Mouse (Mus musculus) monocyte, adult 5-6 weeks (primary cell): ENCODE data around the gene Slc24a3. TPM values are rescaled to one million over a fixed set of nuclear protein-coding genes. Genes with fewer than 3 reads are reported as not detected.
A peak's percentile ranks its signal among the peaks of the same experiment; 100 is the strongest.

ENCODE experiments used
- ATAC-seq: fragments of 153-309, 156-312 bp; replicated peaks from 2 replicates; pipeline ENCODE4 v1.8.0; 2017; ENCODE audit warnings: mild to moderate bottlenecking; ENCODE audit not compliant: low TSS enrichment, insufficient number of reproducible peaks, severe bottlenecking, poor library complexity, low FRiP score
- total RNA-seq: library from RNA; stranded (forward); fragments of 200-1000, 200-491, 200-594 nt; gene quantifications from 3 replicates; pipeline ENCODE4 v1.2.3, GENCODE M21; 2017

Slc24a3 gene
- total RNA-seq, 1 experiment from 2014 or later, result 2.7 TPM

DNA sequence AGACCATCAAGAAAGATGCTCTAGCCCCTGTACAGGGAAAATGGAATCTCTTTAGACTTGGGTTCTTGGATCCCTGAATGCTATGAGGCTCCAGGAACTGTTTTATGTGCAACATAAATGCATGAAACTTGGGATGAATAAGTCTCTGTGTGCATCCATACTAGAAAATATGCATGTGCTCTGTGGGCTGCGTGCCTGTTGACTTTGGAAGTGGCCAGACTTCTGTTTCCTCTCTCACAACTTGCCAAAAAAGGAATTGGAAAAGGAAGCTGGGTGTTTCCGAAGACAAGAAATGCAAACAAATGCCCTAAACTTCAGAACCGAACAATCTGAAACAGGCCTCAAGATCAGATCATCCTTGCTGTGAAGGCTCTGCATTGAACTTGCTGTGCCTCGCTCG, 466.3 kb downstream of the Slc24a3 start:
- no peak for ATAC-seq

DNA sequence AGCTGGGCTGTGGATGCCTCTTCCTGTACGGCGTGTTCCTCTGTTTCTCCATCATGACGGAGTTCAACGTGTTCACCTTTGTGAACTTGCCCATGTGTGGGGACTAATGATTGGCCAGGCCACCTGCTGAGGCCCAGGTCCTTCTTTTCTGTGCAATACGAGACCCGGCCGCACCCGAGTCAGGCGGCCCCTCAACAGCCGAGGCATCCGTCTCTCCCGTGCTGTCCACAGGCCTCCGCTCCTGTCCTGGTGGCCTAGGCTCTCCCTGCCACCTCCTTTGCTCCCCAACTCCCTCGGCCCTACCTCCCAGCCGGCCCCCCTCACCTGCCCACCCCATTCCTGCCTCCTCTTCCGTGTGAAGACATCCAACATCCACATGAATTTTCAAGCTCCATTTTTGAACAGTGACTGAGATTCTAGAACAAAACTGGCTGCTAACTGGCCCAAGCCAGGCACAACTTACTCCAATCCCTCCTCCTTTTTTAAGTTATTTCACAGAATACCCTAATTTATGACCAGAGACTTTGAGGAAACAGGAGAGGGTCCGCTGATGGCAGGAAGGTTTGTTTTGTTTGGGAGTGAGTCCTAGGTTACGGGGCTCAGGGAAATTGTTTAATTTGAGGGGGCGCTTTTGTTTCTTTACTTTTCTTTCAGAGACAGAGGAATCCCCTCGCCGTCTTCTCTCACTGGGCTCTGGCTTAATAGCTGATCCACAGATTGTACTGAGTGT, 472.9 kb downstream of the Slc24a3 start:
- ATAC-seq, result no peak

DNA sequence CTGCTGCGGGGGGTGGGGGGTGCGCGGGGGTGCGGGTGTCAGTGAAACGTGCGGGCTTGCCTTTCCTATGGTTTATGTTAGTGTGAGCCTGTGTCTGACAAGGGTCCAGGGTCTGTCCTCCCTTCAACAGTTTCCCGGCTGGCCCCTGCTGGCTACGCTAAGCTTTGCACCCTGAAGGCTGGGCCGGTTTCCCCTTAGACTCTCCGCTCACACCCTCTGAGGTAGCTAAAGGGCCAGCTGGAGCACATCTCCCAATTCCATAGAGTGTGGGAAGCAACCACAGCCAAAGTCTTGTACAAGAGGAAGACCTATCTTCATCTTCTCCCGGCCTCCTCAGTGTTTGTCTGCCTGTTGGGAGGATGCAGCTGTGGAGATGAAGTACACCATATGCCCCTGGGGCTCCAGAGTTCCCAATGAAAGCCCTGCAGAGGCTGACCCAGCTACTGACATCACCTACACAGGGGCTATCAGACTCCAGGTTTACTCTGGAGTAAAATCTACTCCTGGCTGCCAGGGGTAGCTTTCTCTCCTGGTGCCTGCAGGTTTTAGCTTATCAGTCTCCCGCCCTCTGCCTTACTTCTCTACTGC, 487.9 kb downstream of the Slc24a3 start:
- ATAC-seq, result no peak

DNA sequence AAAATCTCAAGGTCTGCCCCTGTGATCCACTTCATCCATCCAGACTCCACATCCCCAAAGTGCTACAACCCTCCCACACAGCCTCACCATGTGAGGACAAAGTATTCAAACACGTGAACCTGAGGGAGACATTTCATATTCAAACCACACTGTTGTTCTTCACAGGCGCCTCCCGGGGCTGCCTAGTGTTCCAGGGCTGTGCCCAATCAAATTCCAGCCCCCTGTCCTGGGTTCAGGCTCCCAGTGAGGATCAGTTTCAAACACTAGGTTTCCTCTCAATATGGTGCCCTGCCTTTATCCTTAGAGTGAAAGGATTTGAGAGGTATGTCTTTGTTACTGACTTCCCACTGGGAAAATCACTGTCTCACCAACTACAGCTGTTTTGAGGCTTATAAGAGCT, 488.6 kb downstream of the Slc24a3 start:
- ATAC-seq, result no peak

DNA sequence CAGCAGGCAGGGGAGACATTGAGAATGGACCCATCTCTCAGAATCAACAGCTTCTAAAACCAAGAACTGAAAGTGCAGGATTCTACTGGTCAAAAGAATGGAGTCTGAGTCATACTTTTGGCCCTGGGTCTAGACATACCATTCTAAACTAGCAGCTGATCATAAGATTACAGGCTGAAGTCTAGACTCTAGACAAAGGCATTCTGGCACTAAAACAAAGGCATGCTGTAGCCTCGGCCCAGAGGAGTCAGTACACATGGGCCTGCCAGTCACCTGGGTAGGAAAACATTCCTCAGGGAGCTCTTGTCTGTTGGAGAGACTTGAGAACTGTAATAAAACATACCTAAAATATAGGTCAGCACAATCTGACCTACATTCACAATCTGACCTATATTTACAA, 489.2 kb downstream of the Slc24a3 start:
- ATAC-seq, result no peak

DNA sequence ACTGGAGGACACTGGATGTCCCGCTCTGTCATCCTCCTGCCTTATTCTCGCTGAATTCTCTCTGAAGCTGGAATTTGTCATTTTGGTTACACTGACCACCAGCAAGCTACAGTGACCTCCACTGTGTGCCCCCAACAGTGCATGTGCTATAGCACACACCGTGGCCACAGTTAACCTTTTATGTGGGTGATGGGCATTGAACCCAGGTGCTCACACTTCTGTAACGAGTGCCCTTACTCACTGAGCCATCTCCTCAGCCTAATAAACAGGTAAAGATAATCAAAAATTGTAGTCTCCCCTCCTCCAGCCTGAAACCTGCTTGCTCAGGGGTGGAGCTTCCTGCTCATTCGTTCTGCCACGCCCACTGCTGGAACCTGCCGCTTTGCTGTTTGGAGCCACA, 493.7 kb downstream of the Slc24a3 start:
- no peak for ATAC-seq

DNA sequence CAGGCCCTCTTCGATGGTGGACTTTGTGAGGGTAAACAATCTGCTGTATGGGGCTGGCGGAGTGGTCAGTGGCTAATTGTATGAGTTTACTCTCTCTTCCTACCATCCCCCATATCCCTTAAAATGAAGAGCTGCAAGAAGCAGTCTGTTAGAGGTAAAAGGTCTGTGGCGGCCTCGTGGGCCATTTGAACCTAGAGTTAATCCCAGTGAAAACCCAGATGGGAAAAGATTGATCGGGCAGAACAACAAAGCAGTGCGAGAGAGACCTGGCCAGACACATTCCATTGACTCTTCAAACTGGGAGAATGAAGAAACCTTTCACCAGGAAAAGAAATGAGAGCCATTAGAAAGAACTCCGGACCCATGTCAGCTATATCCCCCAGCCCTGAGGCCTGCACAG, 496.3 kb downstream of the Slc24a3 start:
- ATAC-seq, result no peak

DNA sequence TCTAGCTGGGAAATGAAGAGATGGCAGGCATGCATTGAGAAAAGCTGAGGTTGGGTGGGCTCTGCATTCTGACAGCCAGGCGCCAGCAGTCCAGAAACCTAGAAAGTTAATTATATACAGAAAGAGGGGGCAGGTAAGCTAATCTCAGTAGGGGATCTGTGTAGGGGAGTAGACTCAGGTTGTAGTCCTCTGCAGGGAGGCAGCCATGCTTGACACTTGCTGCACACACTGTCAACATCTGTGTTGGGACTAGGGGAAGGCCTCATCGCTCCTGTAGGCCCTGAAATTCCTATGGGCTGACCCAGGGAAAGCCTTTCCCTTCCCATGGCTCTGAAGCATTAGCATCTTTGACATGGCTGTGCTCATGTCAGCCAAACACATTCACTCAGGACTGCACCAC, 496.8 kb downstream of the Slc24a3 start:
- ATAC-seq, result no peak

DNA sequence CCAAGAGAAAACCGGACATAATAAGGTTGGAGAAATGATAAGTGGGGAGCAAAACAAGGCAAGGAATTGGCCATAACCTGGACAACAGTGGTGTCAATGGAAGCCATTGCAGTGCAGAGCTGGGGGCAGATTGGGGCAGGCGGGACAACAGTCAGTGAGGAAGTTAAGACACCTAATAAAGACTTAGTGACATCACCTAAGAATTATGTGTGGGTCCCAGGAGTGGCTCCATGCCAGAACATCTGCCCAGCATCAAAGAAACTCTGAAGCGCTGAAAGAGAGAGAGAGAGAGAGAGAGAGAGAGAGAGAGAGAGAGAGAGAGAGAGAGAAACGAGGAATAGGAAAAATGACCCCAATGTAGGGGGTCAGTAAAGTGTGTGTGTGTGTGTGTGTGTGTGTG, 500.6 kb downstream of the Slc24a3 start:
- ATAC-seq, result no peak

DNA sequence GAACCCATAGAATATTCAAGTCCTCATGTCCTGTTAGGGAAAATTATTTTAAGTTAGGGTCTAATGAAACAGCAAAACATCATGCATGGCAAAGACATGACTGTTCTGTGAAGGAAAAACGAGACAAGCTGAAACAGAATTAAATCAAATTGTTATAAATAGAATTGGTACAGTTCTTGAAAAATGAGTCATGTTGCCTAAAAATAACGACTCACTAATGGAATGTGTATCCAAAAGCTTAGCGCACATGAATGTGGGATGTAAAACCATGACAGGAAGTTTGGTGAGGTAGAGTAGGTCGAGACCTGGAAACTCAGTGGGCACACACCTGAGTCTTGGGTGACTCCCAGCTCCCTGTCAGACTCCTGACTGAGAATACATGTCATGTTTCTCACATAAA, 502.6 kb downstream of the Slc24a3 start:
- no peak for ATAC-seq

DNA sequence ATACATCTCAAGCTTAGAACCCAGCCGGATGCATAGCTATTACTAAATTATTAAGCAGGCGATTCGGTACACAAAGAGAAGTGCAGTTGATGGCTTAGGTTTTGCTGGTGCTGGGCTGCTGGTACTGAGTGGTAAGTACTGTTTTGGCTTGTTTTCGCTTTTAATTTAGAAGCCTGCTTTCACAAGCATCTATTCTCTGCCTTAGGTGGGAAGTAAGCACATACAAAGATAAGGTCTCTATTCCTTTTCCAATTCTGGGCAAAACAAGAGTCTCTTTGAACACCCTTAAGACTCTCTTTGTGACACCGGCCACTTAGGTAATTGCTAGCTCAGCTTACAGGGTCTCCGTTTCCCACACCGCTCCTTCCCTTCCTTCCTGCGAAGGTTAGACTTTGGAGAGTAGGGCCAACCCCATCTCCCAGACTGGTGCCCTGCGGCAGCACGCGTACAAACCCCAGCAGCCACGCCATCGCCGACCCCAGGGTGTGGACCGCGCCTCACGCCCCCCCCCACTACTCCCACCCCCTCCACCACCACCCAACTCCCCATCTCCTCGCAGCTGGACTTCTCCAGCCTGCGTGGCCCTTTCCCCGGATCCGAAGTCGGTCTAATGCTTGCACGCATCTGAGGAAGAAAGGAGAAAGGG, 507.1 kb downstream of the Slc24a3 start:
- no peak for ATAC-seq

DNA sequence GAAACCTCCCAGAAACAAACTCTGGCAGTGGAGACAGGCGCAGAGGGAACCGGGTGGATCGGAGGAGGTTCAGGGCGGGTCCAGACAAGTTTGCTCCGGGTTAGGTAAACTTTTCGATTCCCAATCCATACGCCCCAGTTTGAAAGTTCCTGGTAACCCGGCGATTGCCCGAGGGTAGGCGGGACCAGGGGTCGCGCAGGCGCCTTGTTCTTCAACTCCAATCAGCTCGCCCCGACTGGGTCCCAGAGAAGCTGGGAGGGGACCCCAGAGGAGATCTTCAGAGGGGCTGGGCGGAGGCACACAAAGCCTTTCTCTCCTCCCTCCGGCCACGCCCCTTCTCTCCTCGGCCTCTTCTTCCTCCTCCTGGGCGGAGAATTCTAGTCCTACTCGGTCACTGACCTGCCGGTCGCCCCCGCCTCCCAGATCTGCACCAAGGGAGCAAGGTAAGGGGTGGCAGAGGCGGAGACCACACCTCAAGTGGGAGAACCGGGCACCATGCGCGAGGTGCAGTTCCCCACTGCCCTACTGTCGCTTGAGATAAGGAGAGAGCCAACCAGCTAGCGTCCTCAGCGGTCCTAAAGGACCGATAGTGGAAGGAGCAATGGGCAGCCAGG, 507.7 kb downstream of the Slc24a3 start, which contains the start of gene Rin2:
Rin2 (plus strand) TSS at position 74 of the 614 bp plus-strand sequence.
- ATAC-seq, result 0 out of 2 replicates have a peak, but pooled peaks have one; percentile 28

DNA sequence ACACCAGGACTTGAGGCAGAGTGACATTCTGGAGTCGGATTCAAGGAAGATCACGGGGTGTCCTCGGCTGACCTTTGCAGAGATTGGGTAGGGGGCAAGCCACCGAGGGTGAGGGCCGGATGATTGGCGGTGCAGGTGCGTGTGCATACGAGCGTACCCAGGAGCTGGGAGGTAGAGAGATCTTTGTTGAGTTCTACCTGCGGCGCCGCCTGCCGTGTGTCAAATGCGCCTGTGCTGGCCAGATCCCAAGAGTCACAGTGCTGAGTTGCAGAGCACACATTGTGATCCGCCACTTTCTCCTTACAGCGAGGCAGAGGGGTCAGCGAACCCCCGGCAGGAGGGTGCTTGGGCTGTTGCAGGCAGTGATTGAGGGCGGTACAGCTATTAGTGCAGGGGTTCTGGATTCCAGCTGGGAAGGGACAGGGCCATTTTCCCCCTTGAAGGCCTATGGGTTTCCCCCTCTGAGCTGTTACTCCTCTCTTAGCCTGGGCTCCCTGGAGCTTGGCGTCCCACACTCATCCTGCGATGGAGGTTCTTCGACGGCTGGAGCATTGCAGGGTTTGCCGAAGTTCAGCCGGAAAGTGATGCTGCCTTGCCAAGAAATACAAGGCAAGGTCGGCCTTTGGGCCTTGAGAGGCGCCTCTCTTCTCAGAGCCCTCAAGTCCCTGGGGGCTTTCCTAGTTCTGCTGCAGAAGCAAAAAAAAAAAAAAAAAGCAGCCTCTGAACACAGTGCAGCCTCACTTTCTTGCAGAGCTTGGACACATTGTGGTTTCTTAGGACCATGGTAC, 508.4 kb downstream of the Slc24a3 start:
- ATAC-seq, result no peak

DNA sequence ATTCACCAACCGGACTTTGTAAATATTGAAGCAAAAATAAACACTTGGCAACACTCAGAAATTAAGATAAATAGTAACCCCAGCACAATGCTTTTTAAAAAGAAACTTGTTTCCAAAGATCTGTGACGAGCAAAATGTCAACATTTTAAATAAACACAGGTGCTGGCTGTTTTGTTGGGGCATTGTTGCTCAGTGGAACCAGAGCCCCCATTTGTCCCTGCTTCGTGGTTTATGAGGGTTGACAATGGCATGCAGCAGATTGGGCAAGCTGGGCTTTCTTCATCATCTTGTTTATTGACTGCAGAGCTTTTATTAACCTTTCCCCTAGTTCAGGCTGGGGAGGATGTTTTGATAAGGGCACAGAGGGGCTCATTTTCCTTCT, 509.0 kb downstream of the Slc24a3 start:
- ATAC-seq, result no peak

DNA sequence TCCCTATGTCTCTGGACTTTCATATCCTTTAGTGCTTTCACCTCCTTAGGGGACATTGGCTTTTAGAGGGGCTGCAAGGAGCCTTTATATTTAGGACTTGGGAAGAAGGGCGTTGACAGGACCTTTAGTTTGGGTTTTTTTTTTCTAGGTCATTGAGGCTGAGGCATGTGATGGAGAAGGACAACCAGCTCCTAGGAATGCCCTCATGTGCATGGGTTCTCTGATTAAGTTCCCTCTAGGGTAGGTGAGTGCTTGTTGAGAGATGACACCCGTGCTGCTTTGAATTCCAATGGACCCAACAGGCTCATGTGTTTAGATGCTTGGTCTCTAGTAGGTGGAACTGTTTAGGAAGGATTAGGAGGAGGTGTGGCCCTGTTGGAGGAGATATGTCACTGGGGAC, 509.4 kb downstream of the Slc24a3 start:
- ATAC-seq, result no peak

DNA sequence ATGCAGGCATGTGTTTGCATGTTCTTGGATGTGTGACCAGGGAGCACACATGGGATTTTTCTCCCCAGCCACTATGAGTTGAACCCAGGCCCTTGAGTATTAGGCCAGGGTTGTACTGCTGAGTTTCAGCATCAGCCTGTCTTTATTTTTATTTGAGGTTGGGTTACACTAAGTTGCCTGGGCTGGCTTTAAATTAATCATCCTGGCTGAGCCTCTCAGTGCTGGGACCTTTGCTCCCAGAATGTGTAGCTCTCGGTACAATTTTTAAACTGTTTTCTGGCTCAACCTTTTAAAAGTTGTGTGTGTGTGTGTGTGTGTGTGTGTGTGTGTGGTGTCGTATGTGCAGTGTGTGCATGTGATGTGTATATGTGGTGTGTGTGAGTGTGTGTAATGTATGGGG, 512.6 kb downstream of the Slc24a3 start:
- no peak for ATAC-seq

DNA sequence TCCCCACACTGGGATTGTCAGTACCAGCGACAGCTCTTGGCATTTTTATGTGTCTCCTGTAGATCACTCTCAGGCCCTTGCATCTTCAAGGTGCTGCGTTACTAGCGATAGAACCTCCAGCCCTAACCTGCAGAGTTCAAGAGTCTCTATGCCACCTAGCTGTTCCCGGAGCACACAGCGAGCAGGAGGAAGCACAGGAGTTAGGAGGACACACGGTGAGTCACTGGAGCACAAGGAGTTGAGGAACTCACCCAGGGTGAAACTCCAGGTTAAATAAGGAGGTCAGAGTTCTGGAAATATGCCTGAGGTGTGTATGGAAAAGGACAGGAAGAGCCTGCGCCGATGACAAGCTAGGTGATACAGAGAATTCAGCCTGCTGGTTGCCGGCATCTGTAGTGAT, 513.2 kb downstream of the Slc24a3 start:
- ATAC-seq, result no peak

DNA sequence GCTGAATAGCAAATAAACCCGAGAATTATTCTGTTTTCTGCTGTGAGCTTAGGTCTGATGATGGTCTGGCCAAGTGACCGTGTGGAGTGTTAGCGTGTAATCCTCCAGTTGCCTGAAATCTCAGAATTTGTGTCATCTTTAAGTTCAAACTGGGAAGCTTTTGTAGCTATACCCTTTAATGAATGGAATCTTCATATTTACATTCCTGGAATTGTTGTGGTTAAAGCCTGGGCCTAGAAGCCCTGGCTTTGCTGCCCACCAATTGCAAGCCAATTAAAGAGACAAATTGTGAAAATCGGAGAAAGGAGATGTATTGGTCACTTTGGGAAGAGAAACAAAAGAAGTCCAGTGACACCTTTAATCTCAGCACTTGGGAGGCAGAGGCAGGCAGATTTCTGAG, 514.1 kb downstream of the Slc24a3 start:
- no peak for ATAC-seq

DNA sequence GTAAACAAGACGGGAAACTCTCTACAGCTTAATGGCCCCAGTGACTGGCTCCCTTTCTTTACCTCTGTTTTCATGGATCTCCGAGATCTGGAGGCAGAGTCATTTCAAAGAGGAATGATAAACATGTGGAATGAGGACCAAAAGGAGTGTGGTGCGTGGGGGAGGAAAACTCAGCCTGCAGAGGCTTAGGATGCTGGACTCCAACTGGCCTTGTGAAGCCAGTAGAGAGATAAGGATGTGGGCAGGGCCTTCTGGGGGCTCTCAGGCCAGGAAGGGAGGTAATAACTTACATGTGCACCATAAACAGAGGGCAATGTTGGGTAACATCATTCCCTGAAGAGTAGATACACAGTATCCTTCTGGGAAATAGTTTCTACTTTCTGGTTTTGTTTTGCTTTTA, 515.4 kb downstream of the Slc24a3 start:
- ATAC-seq, result no peak
